Mouse (Mus musculus) CH12.LX (cell line): Measurements from ENCODE around the gene Washc1. TPM values are rescaled to one million over a fixed set of nuclear protein-coding genes. Genes with fewer than 3 reads are reported as not detected.
"Not testable (repeated sequence)": the region's sequence is repeated elsewhere in the genome, so short reads cannot be mapped to it uniquely, and the experiment has no call there.

Experiments
- DNase-seq: peaks from one replicate; pipeline ENCODE4 v3.0.0-alpha.2; 2013; ENCODE audit errors: extremely low read depth
- H3K27ac ChIP-seq: 2 replicates; pipeline ENCODE4 v1.5.1; 2012; ENCODE audit warnings: low read depth, mild to moderate bottlenecking, control low read depth, moderate library complexity; ENCODE audit not compliant: insufficient read depth
- H3K27me3 ChIP-seq: replicated peaks from 2 replicates; pipeline ENCODE3; 2012; ENCODE audit warnings: inconsistent platforms
- H3K36me3 ChIP-seq, 2 experiments: replicated peaks in 1 of 2; 2 replicates each; pipeline versions ENCODE3 to v1.6.1; 2012; ENCODE audit warnings: inconsistent platforms in 1 of 2, low read length in 1 of 2, mild to moderate bottlenecking in 1 of 2, mixed read lengths in 1 of 2, moderate library complexity in 1 of 2; ENCODE audit not compliant: control insufficient read depth in 1 of 2, insufficient read depth in 1 of 2
- H3K4me1 ChIP-seq, 2 experiments: 2 replicates each; pipeline ENCODE4 v1.6.1; 2012; ENCODE audit warnings: inconsistent platforms in 1 of 2, moderate library complexity in 1 of 2; ENCODE audit not compliant: insufficient read depth in 2 of 2, control insufficient read depth in 1 of 2
- H3K4me2 ChIP-seq: 2 replicates; pipeline ENCODE4 v1.6.1; 2012; ENCODE audit warnings: low read depth, mild to moderate bottlenecking, control low read depth; ENCODE audit not compliant: poor library complexity, insufficient read depth, severe bottlenecking
- H3K4me3 ChIP-seq, 3 experiments: fragments of 150-350 bp in 1 of 3; sonication (generic) in 1 of 3; replicated peaks in 1 of 3; 2 replicates each; pipeline versions ENCODE3 to v1.5.1; 2011 to 2012; ENCODE audit warnings: low read depth in 2 of 3, low read length in 2 of 3, mild to moderate bottlenecking in 2 of 3, moderate library complexity in 2 of 3, control low read depth in 1 of 3, improper control_type of control experiment in 1 of 3, inconsistent platforms in 1 of 3, mixed read lengths in 1 of 3; ENCODE audit not compliant: poor library complexity in 1 of 3
- H3K79me2 ChIP-seq: replicated peaks from 2 replicates; pipeline ENCODE4 v1.6.1; 2012; ENCODE audit warnings: mild to moderate bottlenecking, moderate library complexity; ENCODE audit not compliant: control insufficient read depth, poor library complexity, insufficient read depth, severe bottlenecking; ENCODE audit errors: extremely low read depth
- H3K9ac ChIP-seq: 2 replicates; pipeline ENCODE4 v1.6.1; 2012; ENCODE audit warnings: low read depth, mild to moderate bottlenecking, control low read depth, moderate library complexity; ENCODE audit not compliant: insufficient read depth
- H3K9me3 ChIP-seq: replicated peaks from 2 replicates; pipeline ENCODE3; 2012; ENCODE audit warnings: low read length, inconsistent platforms, mixed read lengths
- dilution Hi-C: fragments of 300-500 bp; cut with MboI; formaldehyde crosslinking; loops from 2 replicates; pipeline ENCODE4 v1.14.3; 2020; ENCODE audit warnings: low sequenced_read_pairs; ENCODE audit not compliant: extremely low pct_unique_long_range_greater_than_20kb, extremely low pct_ligation_motif_present
- in situ Hi-C: fragments of 300-500 bp; cut with MboI; formaldehyde crosslinking; loops from 3 replicates; pipeline ENCODE4 v1.14.3; 2019; ENCODE audit warnings: low sequenced_read_pairs, low pct_ligation_motif_present, low pct_unique_long_range_greater_than_20kb, mixed read lengths
- polyA plus RNA-seq: library from polyadenylated mRNA; unstranded; fragments of >175 nt; gene quantifications from 2 replicates; pipeline ENCODE4 v1.2.1, GENCODE M21; 2012; ENCODE audit warnings: low read depth; ENCODE audit not compliant: insufficient read length
- total RNA-seq, 2 experiments: library from RNA; depleted of rRNA; stranded (reverse); fragments of 300-350 nt in 1 of 2; fragments of >200 nt in 1 of 2; gene quantifications; 2 replicates each; pipeline ENCODE4 v1.2.3; 2012 to 2014

The Washc1 gene
- total and polyA plus RNA-seq, 3 experiments = 16.4 to 27.8 (median 20.3) TPM

GRCm38 (mm10) chr17:66167141-66167540 lies 55.8 kb downstream of the Washc1 start:
- H3K36me3 ChIP-seq, H3K27me3 ChIP-seq, H3K4me2 ChIP-seq, H3K79me2 ChIP-seq, DNase-seq, H3K4me1 ChIP-seq, dilution Hi-C loops, in situ Hi-C loops, H3K9me3 ChIP-seq, H3K9ac ChIP-seq, H3K27ac ChIP-seq, H3K4me3 ChIP-seq: not testable (repeated sequence)

Other genes with a start within 250 kb of the Washc1 start
- 22.8 and 26.5 TPM in 2 replicates for gene Ralbp1, start 225.7 kb upstream of the Washc1 start, total RNA-seq (2012; rRNA removed)
- gene Ralbp1, start 225.7 kb upstream of the Washc1 start, total RNA-seq (2014; rRNA removed) = 27.2 and 28.1 TPM in 2 replicates
- gene Ralbp1, start 225.7 kb upstream of the Washc1 start, polyA plus RNA-seq = 25.3 and 25.9 TPM in 2 replicates
- gene Twsg1, start 160.3 kb upstream of the Washc1 start, total RNA-seq (2012; rRNA removed) = 17.4 and 18.2 TPM in 2 replicates
- gene Twsg1, start 160.3 kb upstream of the Washc1 start, total RNA-seq (2014; rRNA removed) = 12.0 and 12.6 TPM in 2 replicates
- gene Twsg1, start 160.3 kb upstream of the Washc1 start, polyA plus RNA-seq = 12.5 and 13.4 TPM in 2 replicates
- 5.6 and 5.7 TPM in 2 replicates for gene Ankrd12, start 34.5 kb upstream of the Washc1 start, total RNA-seq (2012; rRNA removed)
- 1.1 and 1.7 TPM in 2 replicates for gene Ankrd12, start 34.5 kb upstream of the Washc1 start, total RNA-seq (2014; rRNA removed)
- 1.2 and 1.6 TPM in 2 replicates for gene Ankrd12, start 34.5 kb upstream of the Washc1 start, polyA plus RNA-seq
- 108 and 122 TPM in 2 replicates for gene Ndufv2, start 10.0 kb upstream of the Washc1 start, total RNA-seq (2012; rRNA removed)
- 260 and 300 TPM in 2 replicates for gene Ndufv2, start 10.0 kb upstream of the Washc1 start, total RNA-seq (2014; rRNA removed)
- 200 and 201 TPM in 2 replicates for gene Ndufv2, start 10.0 kb upstream of the Washc1 start, polyA plus RNA-seq
- gene Ddx11, start 12.0 kb downstream of the Washc1 start, total RNA-seq (2012; rRNA removed) = 17.8 and 22.7 TPM in 2 replicates
- gene Ddx11, start 12.0 kb downstream of the Washc1 start, total RNA-seq (2014; rRNA removed) = 11.8 and 12.7 TPM in 2 replicates
- 21.5 and 22.6 TPM in 2 replicates for gene Ddx11, start 12.0 kb downstream of the Washc1 start, polyA plus RNA-seq